Mouse (Mus musculus) E14TG2a.4 (cell line): ENCODE measurements around the gene Kcnk6.
"Not testable (repeated sequence)": the region's sequence is repeated elsewhere in the genome, so short reads cannot be mapped to it uniquely, and the experiment has no call there.

Experiments
- CTCF ChIP-seq: conservative IDR thresholded peaks from 2 replicates; pipeline ENCODE4 v1.5.1; 2014; ENCODE audit warnings: low read length
- NANOG ChIP-seq: IDR thresholded peaks from 2 replicates; pipeline ENCODE4 v1.6.1; 2014; ENCODE audit warnings: borderline replicate concordance, low read length, mixed read lengths
- POU5F1 ChIP-seq: IDR thresholded peaks from 2 replicates; pipeline ENCODE4 v1.6.1; 2014; ENCODE audit warnings: low read length, borderline replicate concordance

- not testable (repeated sequence) for TF ChIP-seq CTCF, POU5F1, NANOG
These were observed 21.3 kb downstream of the Kcnk6 start for GRCm38 (mm10) chr7:29211013-29211412.
